Mouse (Mus musculus): ENCODE measurements around the gene Hmox2.

Gene Hmox2

DNA sequence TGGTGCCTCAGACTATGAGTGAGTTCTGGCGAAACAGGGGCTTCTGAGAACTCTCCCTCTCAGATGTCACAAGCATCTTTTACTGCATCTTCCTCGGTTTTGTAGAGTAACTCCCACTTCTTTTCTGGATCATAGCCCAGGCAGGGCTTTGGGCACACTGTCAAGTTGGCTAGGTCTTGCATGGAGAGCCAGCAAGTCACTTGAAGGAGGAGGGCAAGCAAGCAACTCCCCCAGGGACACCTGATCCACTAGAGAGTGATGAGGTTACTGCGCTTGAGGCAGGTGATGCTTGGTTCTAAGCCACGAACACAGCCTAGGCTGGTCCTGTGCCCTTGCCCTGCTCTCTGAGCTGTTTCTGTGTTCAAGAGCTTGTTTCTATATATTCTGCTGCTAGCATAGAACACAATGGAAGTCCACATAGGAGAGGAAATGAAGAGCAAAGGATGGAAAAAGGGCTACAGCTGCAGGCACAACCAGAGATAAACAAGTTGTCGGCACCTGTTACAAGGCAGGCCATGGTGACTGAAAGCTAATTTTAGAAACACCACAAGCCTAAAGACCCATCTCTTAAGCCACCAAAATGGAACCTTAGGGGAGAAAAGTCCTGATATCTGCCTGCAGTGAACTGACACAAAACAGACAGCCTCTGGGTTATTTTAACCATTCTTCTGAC, 55.5 kb downstream of the Hmox2 start:
- no peak for DNase-seq (ENCODE audit: low read depth, low spot score)

- DNase-seq (ENCODE audit: low read depth, low spot score), result no peak
Observed at GRCm38 (mm10) chr16:4782515-4782914, 56.4 kb downstream of the Hmox2 start.

GRCm38 (mm10) chr16:4785706-4786105, 59.5 kb downstream of the Hmox2 start:
- DNase-seq (ENCODE audit: low read depth, low spot score), result no peak

- no peak for DNase-seq (ENCODE audit: low read depth, low spot score)
Observed at GRCm38 (mm10) chr16:4788176-4788575, 62.0 kb downstream of the Hmox2 start.

DNA sequence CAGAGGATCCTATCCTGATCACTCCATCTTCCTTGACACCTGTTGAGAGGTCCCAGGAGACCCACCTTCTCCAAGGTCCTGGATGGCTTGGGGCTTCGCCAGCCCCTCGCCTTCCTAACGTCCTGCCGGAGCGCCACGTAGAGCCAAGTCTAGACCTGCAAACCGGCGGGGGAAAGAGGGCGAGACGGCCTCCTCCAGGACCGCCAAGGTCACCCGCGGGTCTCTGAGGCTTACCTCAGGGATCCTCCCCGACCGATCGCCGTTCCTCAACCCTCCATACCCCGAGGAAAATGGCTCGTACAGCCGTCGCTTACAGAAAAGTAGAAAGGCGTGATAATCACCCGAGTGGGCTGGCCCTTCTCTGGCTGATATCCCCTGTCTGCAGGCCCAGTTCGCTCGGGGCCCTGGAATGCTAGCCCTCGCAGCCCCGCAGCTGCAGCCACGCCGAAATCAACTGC, 63.2 kb downstream of the Hmox2 start:
- DNase-seq (ENCODE audit: low read depth, low spot score), result peak; percentile 11

DNA sequence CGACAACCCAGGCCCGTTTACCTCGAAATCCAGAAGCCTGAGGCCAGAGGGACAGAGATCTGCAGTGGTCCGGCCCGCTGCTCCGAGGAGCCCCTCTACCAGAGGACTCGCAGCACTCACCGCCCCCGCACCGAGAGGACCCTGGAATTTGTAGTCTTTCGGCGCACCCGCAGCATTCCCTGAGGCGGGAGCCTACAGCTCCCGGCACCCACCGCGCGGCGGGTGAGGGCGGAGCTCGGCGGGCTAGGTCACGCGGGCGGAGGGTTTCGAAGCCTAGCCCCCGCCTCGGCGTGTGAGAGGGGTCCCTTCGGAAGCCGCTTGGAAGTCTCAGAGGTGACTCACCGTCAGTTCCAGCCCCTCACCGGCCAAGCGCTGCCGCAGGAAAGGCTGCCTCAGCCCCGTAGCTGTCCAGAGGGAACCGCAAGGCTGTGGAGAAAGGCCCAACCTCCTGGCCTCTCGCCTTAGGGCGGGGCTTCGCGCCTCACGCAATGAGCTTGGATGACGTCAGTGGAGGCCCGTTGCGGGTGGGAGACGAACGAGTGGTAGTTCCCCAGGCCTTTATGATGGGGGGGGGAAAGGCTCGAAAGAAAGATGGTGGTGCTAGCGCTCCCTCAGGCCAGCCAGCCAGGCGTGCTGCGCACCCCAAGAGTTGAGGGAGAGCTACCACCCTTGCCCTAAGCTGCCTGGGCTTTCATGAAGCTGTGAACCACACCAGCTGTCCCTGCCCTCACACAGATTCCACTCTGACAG, 63.8 kb downstream of the Hmox2 start, which contains the start of gene Cdip1:
Gene Cdip1 (minus strand): TSS at position 483 of the 750 bp plus-strand sequence.
- DNase-seq (ENCODE audit: low read depth, low spot score), result peak; percentile 64

DNA sequence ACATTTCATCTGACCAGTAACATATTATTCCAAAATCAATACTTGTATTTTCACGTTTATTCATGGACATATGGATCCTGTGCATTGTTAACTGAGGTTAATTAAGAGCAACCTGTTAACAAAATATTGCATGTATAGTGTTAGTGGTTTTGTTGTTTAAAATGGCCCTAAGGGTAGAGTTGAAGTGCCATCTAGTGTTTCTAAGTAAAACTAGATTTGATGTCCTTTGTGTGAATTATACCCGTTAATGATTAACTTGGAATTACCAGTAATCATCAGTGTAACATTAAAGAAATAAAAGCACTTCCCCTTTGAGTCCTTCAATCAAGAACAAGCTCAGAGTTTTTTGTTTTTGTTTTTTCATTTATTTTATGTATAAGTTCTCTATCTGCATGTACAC, 65.2 kb downstream of the Hmox2 start:
- no peak for DNase-seq (ENCODE audit: low read depth, low spot score)

DNA sequence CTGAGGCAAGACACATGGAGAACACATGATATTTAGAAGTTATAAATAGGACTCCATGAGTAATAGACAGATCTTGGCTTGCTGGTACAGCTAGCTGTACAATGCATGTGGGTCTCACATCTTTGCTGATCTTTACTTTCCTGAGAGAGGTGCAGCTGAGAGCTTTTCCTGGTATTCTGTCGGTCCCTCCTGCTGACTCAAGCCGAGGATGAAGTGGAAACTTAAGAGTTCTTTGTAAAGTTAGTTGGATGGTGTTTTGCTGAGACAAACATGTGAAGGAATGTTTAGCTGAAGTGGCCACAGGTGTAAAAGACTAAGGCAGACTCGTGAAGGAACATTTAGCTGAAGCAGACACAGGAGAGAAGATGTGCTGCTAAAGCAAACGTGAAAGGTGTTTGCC, 70.5 kb downstream of the Hmox2 start:
- DNase-seq (ENCODE audit: low read depth, low spot score), result no peak

All from WW6 (cell line).